Mouse (Mus musculus) CH12.LX (cell line): ENCODE measurements around the gene Marveld1. TPM values are rescaled to one million over a fixed set of nuclear protein-coding genes. Genes with fewer than 3 reads are reported as not detected.

Experiments used
- DNase-seq: peaks from one replicate; pipeline ENCODE4 v3.0.0-alpha.2; 2013; ENCODE audit errors: extremely low read depth
- H3K27ac ChIP-seq: 2 replicates; pipeline ENCODE4 v1.5.1; 2012; ENCODE audit warnings: low read depth, mild to moderate bottlenecking, control low read depth, moderate library complexity; ENCODE audit not compliant: insufficient read depth
- H3K27me3 ChIP-seq: replicated peaks from 2 replicates; pipeline ENCODE3; 2012; ENCODE audit warnings: inconsistent platforms
- H3K36me3 ChIP-seq, 2 experiments: replicated peaks in 1 of 2; 2 replicates each; pipeline versions ENCODE3 to v1.6.1; 2012; ENCODE audit warnings: inconsistent platforms in 1 of 2, low read length in 1 of 2, mild to moderate bottlenecking in 1 of 2, mixed read lengths in 1 of 2, moderate library complexity in 1 of 2; ENCODE audit not compliant: control insufficient read depth in 1 of 2, insufficient read depth in 1 of 2
- H3K4me1 ChIP-seq, 2 experiments: 2 replicates each; pipeline ENCODE4 v1.6.1; 2012; ENCODE audit warnings: inconsistent platforms in 1 of 2, moderate library complexity in 1 of 2; ENCODE audit not compliant: insufficient read depth in 2 of 2, control insufficient read depth in 1 of 2
- H3K4me2 ChIP-seq: 2 replicates; pipeline ENCODE4 v1.6.1; 2012; ENCODE audit warnings: low read depth, mild to moderate bottlenecking, control low read depth; ENCODE audit not compliant: poor library complexity, insufficient read depth, severe bottlenecking
- H3K4me3 ChIP-seq, 3 experiments: fragments of 150-350 bp in 1 of 3; sonication (generic) in 1 of 3; replicated peaks in 1 of 3; 2 replicates each; pipeline versions ENCODE3 to v1.5.1; 2011 to 2012; ENCODE audit warnings: low read depth in 2 of 3, low read length in 2 of 3, mild to moderate bottlenecking in 2 of 3, moderate library complexity in 2 of 3, control low read depth in 1 of 3, improper control_type of control experiment in 1 of 3, inconsistent platforms in 1 of 3, mixed read lengths in 1 of 3; ENCODE audit not compliant: poor library complexity in 1 of 3
- H3K79me2 ChIP-seq: replicated peaks from 2 replicates; pipeline ENCODE4 v1.6.1; 2012; ENCODE audit warnings: mild to moderate bottlenecking, moderate library complexity; ENCODE audit not compliant: control insufficient read depth, poor library complexity, insufficient read depth, severe bottlenecking; ENCODE audit errors: extremely low read depth
- H3K9ac ChIP-seq: 2 replicates; pipeline ENCODE4 v1.6.1; 2012; ENCODE audit warnings: low read depth, mild to moderate bottlenecking, control low read depth, moderate library complexity; ENCODE audit not compliant: insufficient read depth
- H3K9me3 ChIP-seq: replicated peaks from 2 replicates; pipeline ENCODE3; 2012; ENCODE audit warnings: low read length, inconsistent platforms, mixed read lengths
- CHD1 ChIP-seq: IDR thresholded peaks from 2 replicates; pipeline ENCODE4 v1.6.1; 2012; ENCODE audit warnings: low read depth, low read length, improper control_type of control experiment, inconsistent platforms
- CHD2 ChIP-seq: IDR thresholded peaks from 2 replicates; pipeline ENCODE4 v1.6.1; 2011; ENCODE audit warnings: low read length, improper control_type of control experiment
- CTCF ChIP-seq, 2 experiments: IDR thresholded peaks in 1 of 2; conservative IDR thresholded peaks in 1 of 2; 2 replicates each; pipeline ENCODE4 v1.5.1; 2011 to 2012; ENCODE audit warnings: low read depth in 2 of 2, low read length in 2 of 2, improper control_type of control experiment in 1 of 2, inconsistent platforms in 1 of 2, mild to moderate bottlenecking in 1 of 2, moderate library complexity in 1 of 2
- E2F4 ChIP-seq: IDR thresholded peaks from 2 replicates; pipeline ENCODE4 v1.6.1; 2011; ENCODE audit warnings: low read depth, low read length, improper control_type of control experiment; ENCODE audit not compliant: insufficient replicate concordance
- ELF1 ChIP-seq: IDR thresholded peaks from 2 replicates; pipeline ENCODE4 v1.6.1; 2014; ENCODE audit warnings: low read depth, mild to moderate bottlenecking, inconsistent platforms, low read length, improper control_type of control experiment
- EP300 ChIP-seq: IDR thresholded peaks from 2 replicates; pipeline ENCODE4 v1.6.1; 2011; ENCODE audit warnings: low read length, improper control_type of control experiment
- IRF4 ChIP-seq: IDR thresholded peaks from 2 replicates; pipeline ENCODE4 v1.6.1; 2014; ENCODE audit warnings: low read depth, mild to moderate bottlenecking, inconsistent platforms, low read length, improper control_type of control experiment
- MYC ChIP-seq: IDR thresholded peaks from 2 replicates; pipeline ENCODE4 v1.6.1; 2011; ENCODE audit warnings: low read depth, mild to moderate bottlenecking, improper control_type of control experiment, low read length
- NELFE ChIP-seq: IDR thresholded peaks from 2 replicates; pipeline ENCODE4 v1.6.1; 2011; ENCODE audit warnings: low read depth, low read length, improper control_type of control experiment
- POLR2A ChIP-seq: IDR thresholded peaks from 2 replicates; pipeline ENCODE4 v1.6.1; 2011; ENCODE audit warnings: low read depth, mild to moderate bottlenecking, improper control_type of control experiment, low read length
- RAD21 ChIP-seq: IDR thresholded peaks from 2 replicates; pipeline ENCODE4 v1.6.1; 2011; ENCODE audit warnings: low read depth, mild to moderate bottlenecking, low read length, improper control_type of control experiment, moderate library complexity
- SIN3A ChIP-seq: IDR thresholded peaks from 2 replicates; pipeline ENCODE4 v1.6.1; 2012; ENCODE audit warnings: low read length, improper control_type of control experiment, inconsistent platforms
- SMC3 ChIP-seq: IDR thresholded peaks from 2 replicates; pipeline ENCODE4 v1.6.1; 2011; ENCODE audit warnings: low read depth, low read length, improper control_type of control experiment
- TCF12 ChIP-seq: IDR thresholded peaks from 2 replicates; pipeline ENCODE4 v1.6.1; 2014; ENCODE audit warnings: low read depth, mild to moderate bottlenecking, inconsistent platforms, low read length, improper control_type of control experiment
- ZNF384 ChIP-seq: IDR thresholded peaks from 2 replicates; pipeline ENCODE4 v1.6.1; 2012; ENCODE audit warnings: low read depth, low read length, improper control_type of control experiment, inconsistent platforms
- dilution Hi-C: fragments of 300-500 bp; cut with MboI; formaldehyde crosslinking; loops from 2 replicates; pipeline ENCODE4 v1.14.3; 2020; ENCODE audit warnings: low sequenced_read_pairs; ENCODE audit not compliant: extremely low pct_unique_long_range_greater_than_20kb, extremely low pct_ligation_motif_present
- in situ Hi-C: fragments of 300-500 bp; cut with MboI; formaldehyde crosslinking; loops from 3 replicates; pipeline ENCODE4 v1.14.3; 2019; ENCODE audit warnings: low sequenced_read_pairs, low pct_ligation_motif_present, low pct_unique_long_range_greater_than_20kb, mixed read lengths
- polyA plus RNA-seq: library from polyadenylated mRNA; unstranded; fragments of >175 nt; gene quantifications from 2 replicates; pipeline ENCODE4 v1.2.1, GENCODE M21; 2012; ENCODE audit warnings: low read depth; ENCODE audit not compliant: insufficient read length
- total RNA-seq, 2 experiments: library from RNA; depleted of rRNA; stranded (reverse); fragments of 300-350 nt in 1 of 2; fragments of >200 nt in 1 of 2; gene quantifications; 2 replicates each; pipeline ENCODE4 v1.2.3; 2012 to 2014

Marveld1 gene
- total and polyA plus RNA-seq, 3 experiments = 0.07 TPM; not detected in 2

- DNase-seq = peak; percentile 65
- H3K9ac ChIP-seq = no peak overlapping the region
- peaks cover 7% of the 10 kb centered on the region for H3K27me3 ChIP-seq
- dilution Hi-C loops = no loop called here
- H3K36me3 ChIP-seq = no peaks in the 10 kb centered on the region
- no peaks in the 10 kb centered on the region for H3K79me2 ChIP-seq
- peaks cover 11% of the 10 kb centered on the region for H3K9me3 ChIP-seq
- TF ChIP-seq RAD21 (peak; percentile 62), SMC3 (peak; percentile 59), MYC (no peak), CTCF (conservative IDR thresholded peaks at IDR 0.05 in 1 of 2, IDR thresholded peaks at IDR 0.05 in 1 of 2; ENCODE audit: low read depth in 2 of 2, low read length in 2 of 2) (peak; percentile 79 to 80), NELFE (no peak), SIN3A (no peak), CHD1 (no peak)
- in situ Hi-C loops = no loop called here
- no peak overlapping the region for H3K4me2 ChIP-seq
- H3K27ac ChIP-seq = no peak overlapping the region
- no peak overlapping the region for H3K4me3 ChIP-seq
- H3K4me1 ChIP-seq = 0 out of 4 replicates have a peak, but pooled peaks cover 0 to 3% of the 10 kb centered on the region in 2 experiments
Observed at GRCm38 (mm10) chr19:42151990-42152389, 4.8 kb downstream of the Marveld1 start.

DNA sequence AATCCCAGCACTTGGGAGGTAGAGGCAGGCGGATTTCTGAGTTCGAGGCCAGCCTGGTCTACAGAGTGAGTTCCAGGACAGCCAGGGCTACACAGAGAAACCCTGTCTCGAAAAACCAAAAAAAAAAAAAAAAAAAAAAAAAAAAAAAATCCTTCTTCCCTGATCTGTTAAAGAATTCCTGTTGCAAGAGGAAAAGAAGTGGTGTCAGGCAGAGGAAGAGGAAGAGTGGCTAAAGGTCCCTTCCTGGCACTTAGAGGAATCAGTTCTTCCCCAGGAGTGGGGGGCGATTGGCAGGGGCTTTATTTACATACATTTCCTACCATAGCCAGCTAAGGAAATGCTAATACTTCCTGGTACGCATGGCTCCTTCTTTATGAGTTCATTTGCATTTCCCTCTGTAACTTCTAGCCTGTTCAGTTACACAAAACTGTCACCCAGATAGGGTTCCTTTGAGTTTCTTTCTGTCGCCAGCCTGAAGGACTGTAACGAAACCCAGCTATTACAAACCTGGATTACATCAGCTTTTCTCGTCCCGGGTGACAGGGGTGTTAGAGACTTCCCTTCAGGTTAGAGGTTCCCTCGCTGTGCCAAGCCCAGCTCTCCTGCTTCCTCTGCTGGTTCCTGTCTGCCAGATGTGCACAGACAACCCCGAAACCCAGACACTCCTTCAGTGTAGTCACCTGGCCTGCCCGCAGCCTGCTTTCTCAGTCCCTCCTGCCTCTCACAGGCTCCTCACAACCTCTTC is 10.5 kb downstream of the Marveld1 start:
- peak overlapping the region; percentile 72 for H3K27ac ChIP-seq
- H3K4me2 ChIP-seq = peak overlapping the region; percentile 47; the same call in 1 of the 2 replicates

More for the DNA sequence above, 10.5 kb downstream of the Marveld1 start:
- dilution Hi-C loops (no loop called here), in situ Hi-C loops (no loop called here)
- Histone ChIP-seq H3K27me3 (peaks cover 7% of the 10 kb centered on the region), H3K9ac (peak overlapping the region; percentile 17), H3K9me3 (no peaks in the 10 kb centered on the region), H3K79me2 (no peaks in the 10 kb centered on the region), H3K4me3 (peak overlapping the region in 1 of 3 experiments; percentile 29), H3K36me3 (no peaks in the 10 kb centered on the region), H3K4me1 (peaks cover 3 to 10% of the 10 kb centered on the region in 2 experiments; a peak in 3 of 4 replicates)
- TF ChIP-seq TCF12 (0 out of 2 replicates have a peak, but pooled peaks have one; percentile 23), CHD2 (no peak), E2F4 (no peak), ELF1 (peak; percentile 58), POLR2A (0 out of 2 replicates have a peak, but pooled peaks have one; percentile 34), ZNF384 (peak; percentile 81), NELFE (no peak), EP300 (no peak), IRF4 (0 out of 2 replicates have a peak, but pooled peaks have one; percentile 12)
- peak; percentile 61 for DNase-seq
